Mouse (Mus musculus) urinary bladder, postnatal 36 days (tissue): ENCODE measurements at regions not wholly inside any gene's neighbourhood (a gene's known extent, or its start where the extent isn't known, plus 50 kb on each side); places are given as distances from the start of the nearest gene placed in this dataset.

Experiments used
- DNase-seq, 2 experiments: peaks; one replicate each; pipeline ENCODE4 v3.0.0; 2022; ENCODE audit warnings: low spot score in 2 of 2, mixed read lengths in 1 of 2

DNA sequence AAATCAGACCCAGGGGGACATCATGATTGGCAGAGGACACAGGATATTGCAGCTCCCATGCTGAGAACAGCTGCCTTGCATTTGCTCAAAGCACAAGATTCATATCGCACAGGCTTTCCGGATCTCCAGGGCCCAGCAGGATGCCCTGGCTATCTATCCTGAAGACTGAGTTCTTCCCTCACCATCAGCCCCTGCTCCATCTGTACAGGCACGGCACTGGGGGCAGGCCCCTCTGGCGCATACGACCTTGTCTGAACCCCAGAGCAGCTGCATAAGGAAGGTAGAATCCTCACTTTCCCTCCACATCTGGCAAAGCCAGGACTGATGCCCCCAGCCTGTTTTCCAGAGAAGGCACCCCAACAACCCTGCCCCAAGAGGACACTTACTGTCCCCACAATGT lies 266.8 kb downstream of the Tns1 start:
- no peak for DNase-seq

DNA sequence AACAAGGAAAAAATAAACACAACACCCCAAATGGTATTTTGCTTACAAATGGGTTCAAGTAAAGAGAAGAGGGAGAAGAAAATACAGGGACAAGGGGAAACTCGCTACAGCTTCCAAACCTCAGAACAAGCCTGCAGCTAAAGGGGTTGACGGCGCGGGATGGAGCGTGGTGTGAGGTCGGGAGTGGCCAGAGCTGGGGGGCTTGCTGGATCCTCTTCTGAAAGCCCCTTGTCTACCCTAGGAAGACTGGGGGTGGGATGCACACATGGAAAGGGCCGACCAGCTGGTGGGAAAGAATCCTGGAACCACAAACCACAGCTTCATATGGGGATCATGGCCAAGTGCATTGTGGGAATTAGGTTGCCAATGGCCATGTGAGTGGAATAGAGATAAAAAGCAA lies 267.4 kb downstream of the Tns1 start:
- no peak for DNase-seq

DNA sequence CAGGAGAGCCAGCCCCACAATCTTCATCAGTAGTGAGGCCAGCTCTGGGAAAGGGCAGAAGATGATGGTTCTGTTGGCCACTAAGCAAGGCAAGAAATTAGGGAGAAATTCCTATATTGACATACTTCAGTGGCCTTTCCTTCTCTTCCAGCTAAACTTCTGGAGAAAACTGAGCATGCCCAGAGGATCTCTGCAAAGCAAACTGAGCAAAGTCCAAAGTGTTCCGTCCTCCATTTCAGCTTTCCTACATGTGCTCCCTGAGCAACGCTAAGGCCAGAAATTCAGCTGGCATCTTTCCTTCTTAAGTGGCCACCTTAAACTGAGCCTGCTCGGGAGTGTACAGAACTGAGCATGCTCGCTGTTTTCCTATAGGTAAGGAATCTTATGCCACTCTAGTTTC lies 268.9 kb downstream of the Tns1 start:
- no peak for DNase-seq

DNA sequence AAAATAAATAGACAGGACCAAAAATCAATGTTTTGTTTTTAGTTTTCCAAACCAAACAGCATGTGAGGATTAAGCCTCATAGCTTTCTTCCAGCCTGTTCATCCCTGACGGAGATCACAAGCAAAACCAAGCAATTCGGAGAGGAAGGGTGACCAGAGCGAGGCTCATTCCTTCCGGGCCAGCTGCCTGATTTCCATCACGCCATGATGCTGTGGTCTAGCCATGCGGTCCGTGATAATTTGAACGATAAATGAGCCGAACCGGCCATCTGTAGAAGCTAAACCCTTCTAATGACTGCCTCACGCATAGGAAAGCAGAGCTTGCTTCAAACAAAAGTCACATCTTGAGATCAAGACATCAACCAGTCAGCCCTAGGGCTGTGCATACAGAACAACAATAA lies 270.4 kb downstream of the Tns1 start:
- DNase-seq = no peak

DNA sequence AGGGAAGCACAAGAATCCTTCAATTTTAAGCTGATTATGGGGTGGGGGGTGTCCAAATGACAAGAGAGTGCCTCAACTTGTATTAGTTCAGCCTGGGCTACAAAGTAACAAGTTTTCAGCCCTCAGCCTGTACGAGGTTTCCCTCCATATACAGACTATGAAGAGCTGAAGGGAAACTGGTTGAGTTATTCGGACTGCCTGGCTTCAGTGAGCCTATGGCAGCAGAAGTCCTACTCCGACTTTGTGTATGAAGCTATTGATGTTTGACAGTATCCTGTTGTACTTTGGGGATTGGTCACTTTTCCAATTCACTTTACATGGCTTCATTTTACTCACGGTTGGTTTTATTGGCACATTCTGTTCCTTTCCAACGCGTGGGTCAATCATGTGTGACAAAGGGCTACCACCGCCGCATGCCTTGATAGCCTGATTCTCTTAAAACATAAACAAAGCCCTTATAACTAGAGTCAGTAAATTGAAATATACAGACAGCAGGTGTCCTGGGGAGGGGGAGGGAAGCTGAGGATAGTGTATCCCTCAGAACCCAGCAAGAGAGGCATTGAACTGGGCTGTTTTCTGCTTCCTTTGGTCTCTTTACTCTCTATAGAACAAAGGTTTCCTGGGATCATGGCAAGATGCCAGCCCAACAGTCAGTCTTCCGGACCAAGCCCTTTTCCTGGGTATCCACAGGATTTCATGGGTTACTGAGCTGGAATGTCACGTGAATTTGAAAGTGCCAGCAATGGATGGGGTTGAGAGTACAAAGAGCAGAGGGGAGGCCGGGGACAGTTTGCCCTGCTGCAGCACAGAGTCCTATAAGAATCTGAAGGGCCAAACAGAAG lies 273.9 kb downstream of the Tns1 start:
- no peak for DNase-seq

DNA sequence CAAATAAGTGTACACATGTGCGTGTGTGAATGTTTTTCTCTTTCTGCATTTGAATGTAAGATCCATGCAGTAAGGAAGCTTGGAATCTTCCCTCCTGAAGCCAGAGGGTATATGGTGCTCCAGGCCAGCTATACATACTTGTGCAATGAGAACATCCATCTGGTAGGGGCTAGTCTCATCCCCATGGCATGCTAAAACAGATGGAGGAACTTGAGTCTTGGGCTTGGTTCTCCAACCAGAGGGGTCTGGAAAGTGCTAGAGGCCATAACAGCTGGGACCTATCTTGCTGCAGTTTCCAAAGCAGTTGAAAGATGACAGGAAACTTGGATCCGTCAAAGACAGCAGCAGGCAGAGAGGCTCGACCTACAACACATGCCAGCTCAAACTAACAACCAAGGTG lies 275.9 kb downstream of the Tns1 start:
- DNase-seq = no peak

DNA sequence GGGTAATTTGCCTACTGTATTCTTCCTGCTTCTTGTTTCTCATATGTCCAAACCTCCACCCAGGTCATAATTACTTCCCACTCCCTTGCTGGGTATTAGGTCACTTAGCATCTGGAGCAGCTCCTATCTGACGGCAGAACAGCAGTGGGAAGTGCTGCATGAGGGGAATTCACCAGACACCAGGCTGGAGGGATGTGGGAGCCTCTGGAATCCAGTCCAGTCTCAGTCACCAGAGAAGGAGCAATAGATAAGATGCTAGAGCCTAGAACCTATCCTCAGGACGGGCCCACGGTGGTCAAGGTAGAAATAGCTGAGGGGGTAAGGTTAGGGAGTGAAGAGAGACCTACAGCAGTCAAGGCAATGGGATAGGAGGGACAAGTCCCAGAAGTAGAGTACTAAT lies 277.1 kb downstream of the Tns1 start:
- no peak for DNase-seq

DNA sequence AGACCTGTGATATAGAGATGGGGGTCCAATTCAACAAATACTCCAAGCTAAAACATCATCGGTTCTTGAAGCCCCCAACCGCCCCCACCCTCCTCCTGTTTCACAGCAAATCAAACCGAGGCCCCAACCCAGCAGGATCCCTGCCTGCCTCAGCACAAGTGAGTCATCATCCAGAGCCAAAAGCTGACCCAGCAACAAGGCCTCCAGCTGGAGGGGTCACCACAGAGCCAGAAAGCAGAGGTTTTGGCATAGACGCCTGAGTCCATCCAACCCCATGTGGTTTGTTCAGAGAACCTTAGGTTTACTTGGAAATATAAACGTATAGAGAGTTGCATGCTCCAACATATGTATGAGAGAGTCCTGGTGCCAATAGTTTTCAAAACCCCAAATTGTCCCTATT lies 279.1 kb downstream of the Tns1 start:
- no peak for DNase-seq

DNA sequence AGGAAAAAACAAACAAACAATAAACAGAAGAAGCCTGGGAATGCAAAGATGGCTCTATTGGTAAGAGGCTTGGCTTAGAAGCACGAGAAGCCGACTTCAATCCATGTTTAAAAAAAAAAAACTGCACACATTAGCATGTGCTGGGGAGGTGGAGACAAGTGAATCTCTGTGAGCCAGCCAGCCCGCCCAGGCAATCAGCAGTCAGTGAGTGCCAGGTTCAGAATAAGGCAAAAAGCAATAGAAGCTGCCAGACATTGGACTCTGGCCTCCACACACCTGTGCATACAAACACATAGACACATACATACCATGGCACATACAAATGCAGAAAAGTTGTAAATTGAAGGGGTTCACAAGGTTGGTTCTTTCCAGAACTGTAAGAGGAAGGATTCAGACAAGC lies 279.7 kb downstream of the Tns1 start:
- no peak for DNase-seq

DNA sequence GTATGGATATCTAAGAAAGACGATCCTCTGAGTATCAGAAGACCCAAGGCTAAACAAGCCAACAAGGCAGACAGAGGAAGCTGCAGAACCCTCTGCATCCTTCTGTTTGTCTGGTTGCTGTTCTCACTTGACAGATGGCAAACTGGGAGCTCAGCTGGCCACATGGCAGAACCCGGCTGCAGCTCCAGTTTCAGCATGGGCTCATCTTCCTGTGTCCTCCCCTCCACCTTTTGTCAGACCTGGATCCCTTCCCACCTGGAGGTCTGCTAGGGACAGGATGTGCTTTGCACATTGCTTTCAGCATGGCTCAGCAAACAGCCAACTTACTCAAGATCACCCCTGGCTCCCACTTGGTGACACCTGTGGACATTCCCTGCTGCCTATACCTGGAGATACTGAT lies 284.9 kb downstream of the Tns1 start:
- no peak for DNase-seq

DNA sequence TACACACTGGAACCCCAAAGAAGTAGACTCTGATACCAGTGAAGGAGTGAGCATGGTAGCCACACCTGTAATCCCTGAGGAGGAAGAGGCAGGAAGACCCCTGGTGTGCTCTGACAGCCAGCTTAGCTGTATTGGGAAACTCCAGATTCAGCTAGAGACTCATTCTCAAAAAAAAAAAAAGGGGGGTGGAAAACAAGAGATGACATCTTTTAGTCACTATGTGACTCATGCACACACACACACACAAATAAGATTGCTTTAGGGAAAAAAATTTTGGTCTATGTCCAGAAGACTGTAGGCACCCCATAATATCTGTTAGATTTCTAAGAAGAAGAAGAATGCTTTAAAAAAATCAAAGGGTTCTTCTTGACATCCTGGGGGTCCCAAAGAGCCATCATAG lies 287.6 kb downstream of the Tns1 start:
- no peak for DNase-seq

DNA sequence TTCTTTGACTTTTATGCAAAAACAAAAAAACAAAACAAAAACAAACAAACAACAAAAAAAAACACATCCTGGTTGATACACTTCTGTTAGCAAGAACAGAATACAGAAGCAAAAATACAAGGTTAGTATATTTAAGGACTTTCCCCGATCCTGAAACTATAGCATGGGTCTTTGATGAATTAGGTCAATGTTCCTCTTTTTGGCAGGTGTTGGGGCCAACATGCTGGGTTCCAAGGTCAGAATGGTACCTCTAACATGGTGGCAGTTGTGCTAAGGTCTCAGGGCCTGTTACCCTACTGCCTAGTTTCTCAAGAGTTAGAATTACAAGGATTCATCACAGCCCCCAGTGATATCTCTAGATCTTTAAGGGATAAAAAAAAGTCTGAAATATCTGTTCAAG lies 289.7 kb downstream of the Tns1 start:
- no peak for DNase-seq

DNA sequence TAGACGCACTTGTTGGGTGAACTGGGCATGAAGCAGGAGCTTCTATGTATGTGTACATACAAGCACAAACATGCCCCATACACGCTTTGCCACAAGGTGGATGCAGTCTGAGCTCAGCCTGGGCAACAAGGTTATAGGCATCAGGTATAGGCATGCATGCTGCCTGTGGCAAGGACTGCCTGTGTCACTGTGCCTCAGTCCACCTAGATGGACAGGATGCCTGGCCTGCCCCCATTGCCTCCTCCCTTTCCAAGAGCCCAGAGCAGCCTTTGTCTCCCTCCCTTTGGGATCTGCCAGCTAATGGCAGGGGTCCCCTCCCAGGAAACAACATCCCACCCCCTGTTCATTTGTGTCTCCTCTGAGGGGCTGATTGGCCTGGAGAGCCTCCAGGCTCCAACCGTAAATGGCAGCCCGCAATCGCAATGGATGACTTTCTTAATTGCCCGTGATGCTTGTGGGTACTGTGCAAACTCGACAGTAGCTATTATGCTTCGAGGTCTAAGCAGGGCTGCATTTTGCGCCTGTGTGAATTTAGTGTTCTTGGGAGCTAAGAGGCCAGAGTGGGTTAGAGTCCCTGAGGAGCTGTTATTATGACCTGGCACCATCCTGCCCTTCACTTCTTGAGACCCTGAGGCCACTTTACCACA lies 293.6 kb downstream of the Tns1 start:
- no peak for DNase-seq

DNA sequence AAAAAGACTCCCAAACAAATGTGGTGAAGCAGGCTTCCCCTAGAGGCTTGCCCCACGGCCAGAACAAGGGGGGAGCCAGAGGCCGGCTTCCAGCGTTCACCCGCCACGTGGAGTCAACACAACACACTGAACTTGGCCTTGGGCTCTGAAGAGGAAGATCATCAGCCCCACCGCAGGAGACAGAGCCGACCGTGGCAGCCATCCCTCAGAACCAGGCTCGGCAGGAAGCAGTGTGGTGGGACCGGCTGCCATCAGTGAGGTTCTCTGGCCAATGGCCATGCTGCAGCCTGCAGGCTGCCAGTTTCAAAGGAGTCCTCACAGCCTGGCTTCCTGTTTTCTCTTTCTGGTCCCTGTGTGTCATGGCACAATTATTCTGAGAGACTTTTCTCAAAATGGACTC lies 295.3 kb downstream of the Tns1 start:
- DNase-seq = no peak

DNA sequence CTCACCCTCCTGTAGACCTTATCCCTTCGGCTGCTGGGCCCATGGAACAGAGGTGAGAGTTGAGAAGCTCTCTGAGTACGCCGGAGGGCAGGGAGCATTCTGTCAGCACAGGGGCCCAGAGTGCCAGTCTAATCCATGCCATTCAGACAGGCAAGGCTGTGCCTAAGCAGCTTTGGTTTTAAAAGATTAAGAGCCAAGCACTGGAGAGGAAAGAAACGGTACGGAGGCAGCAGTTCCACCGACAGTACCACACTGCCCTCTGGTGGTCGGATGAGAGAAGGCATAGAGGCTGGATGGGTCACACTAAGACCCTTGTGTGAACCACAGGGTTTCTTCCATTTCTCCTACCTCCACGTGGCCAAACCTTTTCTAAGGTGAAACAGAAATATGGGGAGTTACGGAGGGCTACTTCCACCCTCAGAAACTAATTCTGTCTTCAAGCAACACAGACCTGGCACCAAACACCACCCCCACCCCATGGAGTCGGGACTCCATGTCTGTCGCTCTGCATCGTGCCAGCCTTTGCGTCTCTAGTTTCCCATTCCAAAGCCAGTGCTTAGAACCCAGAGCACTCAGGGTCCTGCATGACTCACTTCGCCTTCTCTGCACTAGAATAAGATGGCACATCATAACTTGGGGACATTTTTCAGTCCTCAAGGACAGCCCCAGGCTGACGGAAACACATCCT lies 297.9 kb downstream of the Tns1 start:
- peak; percentile 79 to 83 for DNase-seq

DNA sequence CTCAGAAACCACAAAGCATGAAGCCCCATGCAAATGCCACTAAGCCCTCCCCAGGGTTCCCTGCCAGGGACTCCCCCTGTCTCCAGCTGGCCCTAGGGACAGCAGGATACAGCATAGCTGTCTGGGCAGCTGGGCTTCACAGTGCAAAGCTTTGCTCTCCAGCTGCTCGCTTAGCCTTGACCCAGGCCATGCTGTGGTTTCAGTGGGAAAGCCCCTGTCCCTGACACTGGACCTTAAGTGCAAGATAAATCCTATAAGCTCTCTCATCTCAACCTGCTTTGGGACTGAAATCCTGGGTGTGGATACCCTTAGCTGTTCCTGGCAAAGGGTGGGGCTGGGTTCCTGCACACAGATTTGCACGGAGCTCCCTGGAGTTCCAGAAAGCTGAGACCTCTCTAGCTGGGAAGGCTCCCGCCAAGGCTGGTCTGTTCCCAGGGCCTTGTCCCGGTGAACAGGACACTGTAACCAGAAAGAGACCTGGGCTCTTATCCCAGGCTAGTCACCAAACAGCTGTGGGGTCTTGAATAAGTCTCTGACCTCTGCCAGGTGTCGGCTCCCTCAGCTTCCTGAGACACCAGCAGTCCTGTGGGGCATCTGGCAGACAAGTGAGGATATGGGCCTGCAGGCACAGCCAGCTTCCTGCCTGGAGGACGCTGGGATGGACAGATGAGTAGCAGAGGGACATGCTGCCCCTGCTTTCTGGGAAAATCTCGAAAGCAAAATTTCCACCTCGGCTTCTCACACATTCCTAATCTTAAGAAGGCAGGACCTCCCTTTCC lies 299.7 kb downstream of the Tns1 start:
- no peak for DNase-seq

DNA sequence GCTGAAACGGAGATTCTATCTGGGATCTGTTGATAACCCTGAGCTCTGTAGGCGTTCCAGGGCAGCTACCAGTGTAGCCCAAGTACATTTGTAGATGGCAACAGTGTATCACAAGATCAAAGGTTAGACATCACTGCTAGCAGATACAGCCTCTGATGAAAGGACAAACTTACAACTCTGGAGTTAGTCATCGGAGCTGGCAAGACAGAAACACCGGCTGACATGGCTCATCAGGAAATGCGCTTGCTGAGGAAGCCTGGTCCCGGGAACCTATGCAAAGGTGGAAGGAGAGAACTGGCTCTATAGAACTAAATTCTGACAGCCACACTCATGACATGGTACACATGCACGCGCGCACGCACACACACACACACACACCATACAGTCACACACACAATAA lies 300.5 kb downstream of the Tns1 start:
- DNase-seq = no peak

DNA sequence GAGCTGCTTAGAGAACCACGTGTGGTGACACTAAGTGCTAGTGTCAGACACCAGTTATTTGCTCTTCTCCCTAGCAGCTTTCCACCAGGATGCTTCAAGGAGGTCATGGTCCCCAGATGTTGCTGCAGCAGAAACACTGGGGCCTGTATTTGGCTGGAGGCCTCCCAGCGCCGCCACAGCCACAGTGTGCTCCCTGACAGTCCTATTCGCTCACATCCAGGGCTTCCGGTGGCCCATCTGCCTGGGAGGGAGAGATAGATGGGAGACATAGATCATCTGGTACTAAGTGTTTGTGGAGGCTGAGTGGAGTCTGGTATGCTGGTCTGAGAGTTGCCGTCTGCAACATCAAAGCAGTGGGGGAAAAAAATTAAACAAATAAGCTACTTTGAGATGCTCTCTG lies 301.6 kb downstream of the Tns1 start:
- DNase-seq = no peak

DNA sequence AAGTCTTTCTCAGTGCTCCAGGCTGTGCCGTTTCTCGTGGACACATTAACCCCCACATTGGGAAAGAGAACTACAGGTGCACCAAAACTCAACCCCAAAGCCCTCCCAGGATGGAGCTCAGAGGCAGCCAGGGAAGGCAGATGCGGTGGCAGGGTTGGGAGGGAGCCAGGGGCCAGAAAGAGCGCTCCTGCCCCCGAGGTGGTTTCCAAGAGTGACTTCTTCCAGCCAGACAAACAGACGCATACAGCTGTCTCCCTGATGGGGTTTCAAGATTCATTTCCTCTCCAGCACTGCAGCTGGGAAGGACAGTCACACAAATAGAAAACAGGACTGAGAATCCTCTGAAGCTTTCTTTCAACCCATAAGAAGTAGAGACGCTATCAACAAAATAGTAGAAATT lies 303.5 kb downstream of the Tns1 start:
- DNase-seq = no peak

DNA sequence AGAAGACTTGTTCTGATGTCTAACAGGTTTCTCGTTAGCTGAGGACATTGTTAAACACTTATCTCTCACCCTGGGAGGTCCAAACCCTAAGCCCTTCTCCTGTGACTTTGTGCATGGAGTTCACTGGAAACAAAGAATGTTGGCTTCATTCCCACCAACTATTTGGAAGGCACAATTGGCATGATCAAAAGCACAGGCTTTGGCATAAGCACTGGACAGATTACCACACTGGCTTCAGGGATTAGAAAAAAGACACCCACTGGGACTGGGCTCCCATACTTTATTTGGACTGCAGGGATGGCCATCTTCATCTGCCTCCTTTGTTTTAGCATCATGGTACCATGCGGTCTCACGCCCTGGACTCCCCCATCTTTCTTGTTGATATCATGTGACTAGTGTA lies 317.0 kb downstream of the Tns1 start:
- DNase-seq = no peak

DNA sequence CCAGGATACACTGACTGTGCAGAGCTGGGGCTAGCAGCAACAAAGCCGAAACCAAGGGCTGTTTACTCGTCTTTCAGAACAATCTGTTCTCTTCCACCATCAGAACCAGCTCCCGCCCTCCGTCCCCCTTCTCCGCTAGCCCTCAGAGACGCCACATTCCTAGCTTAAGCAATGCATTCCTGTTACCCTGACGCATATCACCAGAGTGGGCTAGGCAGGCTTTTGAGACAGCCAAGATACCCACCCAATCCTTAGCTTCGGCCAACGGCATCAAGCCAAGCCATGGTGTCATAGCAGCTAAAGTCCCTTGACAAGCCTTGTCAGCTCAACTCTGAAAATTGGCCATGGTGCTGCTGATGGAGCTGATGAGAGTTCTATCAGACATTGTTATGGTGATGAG lies 319.1 kb downstream of the Tns1 start:
- peak in 1 of 2 experiments; percentile 31 for DNase-seq

DNA sequence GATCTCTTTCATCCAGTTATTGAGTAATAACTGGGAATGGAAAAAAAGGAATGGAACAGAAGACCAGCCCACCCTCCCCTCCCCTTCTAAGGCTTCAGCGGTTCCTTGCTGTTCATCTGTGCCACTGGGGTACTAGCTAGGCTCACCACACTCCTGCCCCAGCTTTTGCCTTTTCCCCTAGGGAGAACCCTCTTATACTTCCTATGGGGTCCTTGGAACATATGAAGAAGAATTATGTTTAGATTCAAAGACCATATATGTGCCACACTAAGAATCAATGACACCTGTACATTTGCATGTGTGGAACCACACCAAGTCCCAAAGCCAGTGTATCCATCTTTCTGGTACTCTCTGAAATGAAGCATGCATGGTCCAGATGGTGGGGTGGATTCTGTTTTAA lies 324.3 kb downstream of the Tns1 start:
- DNase-seq = no peak
